Mouse (Mus musculus): ENCODE data around the gene Irgm2. TPM values are rescaled to one million over a fixed set of nuclear protein-coding genes. Genes with fewer than 3 reads are reported as not detected.

The Irgm2 gene
- polyA plus RNA-seq, 1 experiment from 2014 or later, result 6.9 TPM

- H3K27me3 ChIP-seq (replicated peaks; ENCODE audit: insufficient read depth, low read length), result no peaks in the 10 kb centered on the region
- H3K9ac ChIP-seq (replicated peaks; ENCODE audit: low read depth), result no peak overlapping the region
- no peak for ATAC-seq
- no peaks in the 10 kb centered on the region for H3K4me1 ChIP-seq (ENCODE audit: insufficient read depth, low read depth, low read length)
- H3K4me3 ChIP-seq (ENCODE audit: low read depth, low read length), result no peak overlapping the region
- no peak for DNase-seq (ENCODE audit: low spot score)
- TF ChIP-seq EP300 (IDR thresholded peaks at IDR 0.05) (no peak), CTCF (IDR thresholded peaks at IDR 0.05) (no peak)
- no peak overlapping the region for H3K4me2 ChIP-seq (replicated peaks; ENCODE audit: low read depth, low read length)
- 88% methylated on average over 6 of the region's 6 CpGs for WGBS
- no peaks in the 10 kb centered on the region for H3K36me3 ChIP-seq (ENCODE audit: insufficient read depth, low read length)
- no peak overlapping the region for H3K27ac ChIP-seq (ENCODE audit: low read length)
- no peaks in the 10 kb centered on the region for H3K9me3 ChIP-seq (ENCODE audit: low read length)
Observed at GRCm38 (mm10) chr11:58189675-58190074, 9.7 kb upstream of the Irgm2 start.

GRCm38 (mm10) chr11:58193326-58193725 is 6.1 kb upstream of the Irgm2 start:
- H3K27me3 ChIP-seq (replicated peaks; ENCODE audit: insufficient read depth, low read length), result no peaks in the 10 kb centered on the region
- 34% methylated on average over 3 of the region's 3 CpGs for WGBS
- no peak overlapping the region for H3K9ac ChIP-seq (replicated peaks; ENCODE audit: low read depth)
- no peak for DNase-seq (ENCODE audit: low spot score)
- no peak for TF ChIP-seq CTCF (IDR thresholded peaks at IDR 0.05)
- no peak for TF ChIP-seq EP300 (IDR thresholded peaks at IDR 0.05)
- no peak overlapping the region for H3K27ac ChIP-seq (ENCODE audit: low read length)
- H3K4me2 ChIP-seq (replicated peaks; ENCODE audit: low read depth, low read length), result no peak overlapping the region
- H3K9me3 ChIP-seq (ENCODE audit: low read length), result no peaks in the 10 kb centered on the region
- no peak; the same call in 1 of the 2 replicates for ATAC-seq
- no peak overlapping the region for H3K4me3 ChIP-seq (ENCODE audit: low read depth, low read length)
- no peaks in the 10 kb centered on the region for H3K4me1 ChIP-seq (ENCODE audit: insufficient read depth, low read depth, low read length)
- no peaks in the 10 kb centered on the region for H3K36me3 ChIP-seq (ENCODE audit: insufficient read depth, low read length)

DNA sequence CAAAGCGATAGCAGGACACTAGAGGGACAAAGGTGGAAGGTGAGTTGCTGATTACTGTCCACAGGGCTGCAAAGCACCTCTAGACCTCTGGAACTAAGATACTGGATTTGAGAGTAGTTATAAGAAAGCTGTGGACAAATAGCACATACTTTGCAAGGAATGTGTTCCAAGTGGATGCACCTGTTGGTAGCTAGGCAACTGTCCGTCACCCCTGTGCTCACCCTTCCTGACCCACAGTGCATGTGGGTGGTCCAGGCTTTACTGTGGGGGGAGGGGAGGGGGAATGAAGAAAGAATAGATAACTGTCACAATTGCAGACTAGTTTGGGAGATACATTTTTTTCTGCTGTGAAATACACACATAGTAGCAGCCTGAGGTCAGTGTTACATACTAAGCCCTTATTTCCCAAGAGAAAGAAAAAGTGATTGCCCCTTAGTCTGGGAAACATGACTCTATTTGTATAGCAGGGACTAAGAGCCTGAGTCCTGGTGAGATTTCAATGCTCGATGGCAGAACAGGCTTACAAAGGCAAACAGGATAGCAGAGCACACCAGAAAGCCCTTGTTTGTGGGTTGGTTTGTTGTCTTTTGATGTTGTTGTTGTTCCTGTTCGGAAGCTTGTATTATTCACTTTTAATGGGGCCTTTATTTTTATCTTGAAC is 5.4 kb upstream of the Irgm2 start:
- no peak for TF ChIP-seq CTCF (IDR thresholded peaks at IDR 0.05)
- no peak for TF ChIP-seq EP300 (IDR thresholded peaks at IDR 0.05)
- DNase-seq (ENCODE audit: low spot score), result peak; percentile 29
- Histone ChIP-seq H3K9ac (replicated peaks; ENCODE audit: low read depth) (no peak overlapping the region), H3K27ac (ENCODE audit: low read length) (no peak overlapping the region), H3K9me3 (ENCODE audit: low read length) (no peaks in the 10 kb centered on the region), H3K4me2 (replicated peaks; ENCODE audit: low read depth, low read length) (no peak overlapping the region), H3K36me3 (ENCODE audit: insufficient read depth, low read length) (no peaks in the 10 kb centered on the region), H3K4me3 (ENCODE audit: low read depth, low read length) (no peak overlapping the region), H3K27me3 (replicated peaks; ENCODE audit: insufficient read depth, low read length) (no peaks in the 10 kb centered on the region), H3K4me1 (ENCODE audit: insufficient read depth, low read depth, low read length) (no peaks in the 10 kb centered on the region)
- WGBS, result 31% methylated on average over 4 of the region's 4 CpGs
- ATAC-seq, result peak; percentile 38

GRCm38 (mm10) chr11:58198663-58199062 is 755 bp upstream of the Irgm2 start:
- Histone ChIP-seq H3K4me2 (replicated peaks; ENCODE audit: low read depth, low read length) (peak overlapping the region; percentile 67), H3K36me3 (ENCODE audit: insufficient read depth, low read length) (no peaks in the 10 kb centered on the region), H3K27me3 (replicated peaks; ENCODE audit: insufficient read depth, low read length) (no peaks in the 10 kb centered on the region), H3K9me3 (ENCODE audit: low read length) (no peaks in the 10 kb centered on the region), H3K4me1 (ENCODE audit: insufficient read depth, low read depth, low read length) (0 out of 2 replicates have a peak, but pooled peaks cover 3% of the 10 kb centered on the region), H3K9ac (replicated peaks; ENCODE audit: low read depth) (no peak overlapping the region), H3K27ac (ENCODE audit: low read length) (no peak overlapping the region), H3K4me3 (ENCODE audit: low read depth, low read length) (peak overlapping the region; percentile 77)
- no peak for TF ChIP-seq EP300 (IDR thresholded peaks at IDR 0.05)
- no peak for TF ChIP-seq CTCF (IDR thresholded peaks at IDR 0.05)
- ATAC-seq, result no peak
- no peak for DNase-seq (ENCODE audit: low spot score)
- WGBS, result 84% methylated on average over 4 of the region's 4 CpGs

- no peak overlapping the region for H3K9ac ChIP-seq (replicated peaks; ENCODE audit: low read depth)
- H3K4me2 ChIP-seq (replicated peaks; ENCODE audit: low read depth, low read length), result peak overlapping the region; percentile 67
- 0 out of 2 replicates have a peak, but pooled peaks cover 3% of the 10 kb centered on the region for H3K4me1 ChIP-seq (ENCODE audit: insufficient read depth, low read depth, low read length)
- ATAC-seq (no peak), DNase-seq (ENCODE audit: low spot score) (no peak)
- no peaks in the 10 kb centered on the region for H3K9me3 ChIP-seq (ENCODE audit: low read length)
- H3K36me3 ChIP-seq (ENCODE audit: insufficient read depth, low read length), result no peaks in the 10 kb centered on the region
- H3K27ac ChIP-seq (ENCODE audit: low read length), result no peak overlapping the region
- no peaks in the 10 kb centered on the region for H3K27me3 ChIP-seq (replicated peaks; ENCODE audit: insufficient read depth, low read length)
- no peak overlapping the region for H3K4me3 ChIP-seq (ENCODE audit: low read depth, low read length)
- TF ChIP-seq CTCF (IDR thresholded peaks at IDR 0.05) (no peak), EP300 (IDR thresholded peaks at IDR 0.05) (no peak)
- 92% methylated on average over 4 of the region's 4 CpGs for WGBS
Observed at GRCm38 (mm10) chr11:58200226-58200625, 808 bp downstream of the Irgm2 start.

DNA sequence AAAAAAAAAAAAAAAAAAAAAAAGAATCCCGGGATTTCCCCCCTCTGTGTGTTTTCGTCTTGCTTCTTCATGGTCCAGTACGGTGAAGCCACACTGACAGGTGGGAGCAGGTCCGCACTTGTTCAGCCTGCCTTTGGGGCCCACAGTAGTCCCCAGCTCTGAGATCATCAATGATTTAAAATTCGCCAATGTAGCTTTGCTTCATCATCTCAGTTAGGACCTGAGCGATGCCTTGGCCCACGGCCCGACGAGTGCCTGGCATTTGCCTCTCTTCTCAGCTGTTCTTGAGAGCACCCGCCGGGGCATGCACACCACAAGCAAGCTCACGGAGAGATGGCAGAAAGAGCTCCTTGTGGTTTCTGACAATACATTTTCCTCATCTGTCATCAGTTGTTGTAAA is 1.6 kb downstream of the Irgm2 start:
- 79% methylated on average over 12 of the region's 12 CpGs for WGBS
- Histone ChIP-seq H3K36me3 (ENCODE audit: insufficient read depth, low read length) (no peaks in the 10 kb centered on the region), H3K9ac (replicated peaks; ENCODE audit: low read depth) (no peak overlapping the region), H3K9me3 (ENCODE audit: low read length) (no peaks in the 10 kb centered on the region), H3K4me2 (replicated peaks; ENCODE audit: low read depth, low read length) (no peak overlapping the region; the same call in 1 of the 2 replicates), H3K27me3 (replicated peaks; ENCODE audit: insufficient read depth, low read length) (no peaks in the 10 kb centered on the region), H3K4me1 (ENCODE audit: insufficient read depth, low read depth, low read length) (0 out of 2 replicates have a peak, but pooled peaks cover 3% of the 10 kb centered on the region), H3K27ac (ENCODE audit: low read length) (no peak overlapping the region), H3K4me3 (ENCODE audit: low read depth, low read length) (no peak overlapping the region)
- ATAC-seq (no peak), DNase-seq (ENCODE audit: low spot score) (no peak)
- TF ChIP-seq CTCF (IDR thresholded peaks at IDR 0.05), result no peak
- no peak for TF ChIP-seq EP300 (IDR thresholded peaks at IDR 0.05)
